Mouse (Mus musculus): ENCODE data around the gene Olfr490. TPM values are rescaled to one million over a fixed set of nuclear protein-coding genes. Genes with fewer than 3 reads are reported as not detected.

Olfr490 gene
- not detected for total RNA-seq (2021)
- long read RNA-seq, experiment 1, result 0 reads
- long read RNA-seq, experiment 2, result 0 reads

- intact Hi-C loops (cut with DNase I), result no loop called here
- TF ChIP-seq CTCF (IDR thresholded peaks at IDR 0.05), result no peak
- no peak for DNase-seq (ENCODE audit: extremely low spot score in 1 of 2, low spot score in 2 of 2)
- H3K27ac ChIP-seq, result no peak within 1 kb of the TSS
- H3K4me3 ChIP-seq, result no peak within 1 kb of the TSS
Measured at GRCm38 (mm10) chr7:108288834-108289233, at the start of gene Olfr490. Gene Olfr490, minus strand, starts transcription at chr7:108288934.

GRCm38 (mm10) chr7:108323574-108323973 lies 34.8 kb upstream of the Olfr490 start, which contains the start of gene Olfr492:
Gene Olfr492, minus strand, starts transcription at chr7:108323674.
- Histone ChIP-seq H3K4me3 (no peak within 1 kb of the TSS), H3K27ac (no peak within 1 kb of the TSS)
- TF ChIP-seq CTCF (IDR thresholded peaks at IDR 0.05), result no peak
- no peak for DNase-seq (ENCODE audit: extremely low spot score in 1 of 2, low spot score in 2 of 2)
- intact Hi-C loops (cut with DNase I), result no loop called here

- DNase-seq (ENCODE audit: extremely low spot score in 1 of 2, low spot score in 2 of 2), result no peak
- H3K27ac ChIP-seq, result no peak within 1 kb of the TSS
- no peak within 1 kb of the TSS for H3K4me3 ChIP-seq
- intact Hi-C loops (cut with DNase I), result no loop called here
- no peak for TF ChIP-seq CTCF (IDR thresholded peaks at IDR 0.05)
Measured at GRCm38 (mm10) chr7:108313151-108313550, 24.4 kb upstream of the Olfr490 start, which contains the start of gene Olfr491. Gene Olfr491, plus strand, starts transcription at chr7:108313451.

DNA sequence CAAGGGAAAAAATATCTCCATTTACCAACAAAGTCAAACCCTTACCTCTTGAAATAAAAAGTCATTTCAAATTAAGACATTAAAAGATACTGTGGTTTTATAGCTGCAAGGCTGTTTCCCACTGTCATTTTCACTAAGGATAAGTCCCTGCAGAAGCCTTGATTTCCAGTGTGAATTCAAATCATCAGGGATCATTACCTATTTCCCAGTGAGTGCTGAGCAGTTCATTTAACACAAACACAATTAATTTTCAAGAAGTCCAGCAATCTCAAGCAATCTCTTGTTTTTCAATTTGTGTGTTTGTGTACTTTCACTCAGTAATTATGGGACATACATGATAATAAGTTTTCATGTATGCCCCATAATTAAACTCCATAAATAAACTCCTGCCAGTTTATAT lies 30.5 kb downstream of the Olfr490 start, which contains the start of gene Olfr488:
Gene Olfr488 (minus strand): TSS at position 101 of the 400 bp plus-strand sequence.
- Histone ChIP-seq H3K4me3 (no peak within 1 kb of the TSS), H3K27ac (no peak within 1 kb of the TSS)
- no peak for TF ChIP-seq CTCF (IDR thresholded peaks at IDR 0.05)
- DNase-seq (ENCODE audit: extremely low spot score in 1 of 2, low spot score in 2 of 2), result no peak
- intact Hi-C loops (cut with DNase I), result no loop called here

Other genes with a start within 250 kb of the Olfr490 start
- gene Olfr479, start 238.2 kb downstream of the Olfr490 start, total RNA-seq (2021), result not detected
- not detected for gene Olfr480, start 221.6 kb downstream of the Olfr490 start, total RNA-seq (2021)
- gene Olfr481, start 209.1 kb downstream of the Olfr490 start, total RNA-seq (2021), result not detected
- gene Olfr482, start 191.3 kb downstream of the Olfr490 start, total RNA-seq (2021), result 1 to 10 TPM; 2.1 to 2.2 TPM
- gene Olfr483, start 188.1 kb downstream of the Olfr490 start, total RNA-seq (2021), result not detected
- not detected for gene Olfr484, start 161.5 kb downstream of the Olfr490 start, total RNA-seq (2021)
- gene Olfr485, start 129.1 kb downstream of the Olfr490 start, total RNA-seq (2021), result not detected
- not detected for gene Olfr486, start 116.2 kb downstream of the Olfr490 start, total RNA-seq (2021)
- not detected for gene Olfr487, start 74.3 kb downstream of the Olfr490 start, total RNA-seq (2021)
- gene Olfr488, start 30.6 kb downstream of the Olfr490 start, total RNA-seq (2021), result not detected
- not detected for gene Olfr491, start 24.5 kb upstream of the Olfr490 start, total RNA-seq (2021)
- not detected for gene Olfr492, start 34.7 kb upstream of the Olfr490 start, total RNA-seq (2021)
- gene Olfr493, start 58.0 kb upstream of the Olfr490 start, total RNA-seq (2021), result not detected
- not detected for gene Olfr494, start 76.4 kb upstream of the Olfr490 start, total RNA-seq (2021)
- gene Olfr495, start 104.2 kb upstream of the Olfr490 start, total RNA-seq (2021), result not detected
- gene Olfr497, start 131.5 kb upstream of the Olfr490 start, total RNA-seq (2021), result not detected
- not detected for gene Olfr498, start 176.4 kb upstream of the Olfr490 start, total RNA-seq (2021)
- gene Olfr502, start 236.1 kb upstream of the Olfr490 start, total RNA-seq (2021), result not detected